Mouse (Mus musculus) gastrocnemius, adult 18-20 months (tissue): Measurements from ENCODE around the gene Usp44. TPM values are rescaled to one million over a fixed set of nuclear protein-coding genes. Genes with fewer than 3 reads are reported as not detected.

Source experiments
- total RNA-seq, 2 experiments: library from RNA; stranded (reverse); gene quantifications; 2 replicates each; pipeline ENCODE4 v1.2.3; 2021

Usp44 gene
- total RNA-seq, 2 experiments from 2014 or later, result 0.17 to 0.57 TPM

Other genes starting within 250 kb of the Usp44 start
- gene Snrpf, start 241.8 kb upstream of the Usp44 start, total RNA-seq, result 1 to 10 TPM; 6.8 to 7.5 TPM
- 10 to 100 TPM in 1 of 2 experiments, 1 to 10 TPM in 1; 9.5 to 13.4 TPM for gene Ntn4, start 190.9 kb upstream of the Usp44 start, total RNA-seq
- 100 to 1,000 TPM; 162 to 177 TPM for gene Metap2, start 65.5 kb downstream of the Usp44 start, total RNA-seq
- gene Vezt, start 204.3 kb downstream of the Usp44 start, total RNA-seq, result 10 to 100 TPM; 54.1 to 59.7 TPM
- gene Fgd6, start 204.4 kb downstream of the Usp44 start, total RNA-seq, result 1 to 10 TPM; 2.7 to 3.0 TPM